Comparison of ENCODE assay signal across 14 mouse cellular contexts in the genomic region with DNA sequence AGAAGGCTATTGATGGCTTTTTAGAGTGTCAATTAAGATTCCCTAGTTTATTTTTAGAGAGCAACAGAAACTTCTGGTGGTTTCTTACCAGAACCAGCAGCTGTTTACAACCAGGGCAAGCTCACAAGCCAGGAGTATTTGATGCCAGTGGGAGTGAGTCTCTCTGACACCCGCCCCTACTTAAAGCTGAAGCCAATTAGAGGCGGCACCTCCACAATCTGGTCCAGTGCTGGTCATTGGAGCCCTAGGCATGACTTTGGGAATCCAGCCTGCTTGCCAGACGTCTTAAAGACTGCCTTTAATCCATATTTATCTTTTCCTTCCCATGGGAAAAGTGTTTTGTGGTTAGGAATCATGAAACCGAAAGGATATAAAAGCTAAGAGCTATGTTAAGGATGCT. TPM values are rescaled to one million over a fixed set of nuclear protein-coding genes. Genes with fewer than 3 reads are reported as not detected.
A peak's percentile ranks its signal among the peaks of the same experiment; 100 is the strongest.
DNase-seq lines count a peak whose midpoint lies in the region; ATAC-seq lines count a peak whose summit lies in the region.
"Had no signal": no experiment of that assay in that cellular context is flagged by ENCODE, and none has a peak within 500 bp of the region (broad histone marks: within the 10 kb centered on the region; RNA-seq: fewer than 3 reads in every experiment).

No protein-coding gene starts in this region.

- H3K4me3 ChIP-seq in heart, embryonic 11.5 days (ENCODE audit: low read depth, low read length): no peak overlapping the region
- no peak overlapping the region for H3K4me3 ChIP-seq in midbrain, embryonic 14.5 days (replicated peaks; ENCODE audit: low read depth, low read length)
- no peak overlapping the region for H3K4me3 ChIP-seq in midbrain, embryonic 15.5 days
- no peak overlapping the region for H3K4me3 ChIP-seq in forebrain, embryonic 11.5 days (ENCODE audit: low read depth, low read length)
- H3K4me3 ChIP-seq: hindbrain, embryonic 15.5 days; megakaryocyte, embryonic 14.5 days had no signal

- no peaks in the 10 kb centered on the region for H3K9me3 ChIP-seq in heart, embryonic 11.5 days (replicated peaks; ENCODE audit: control insufficient read depth, low read length)
- H3K9me3 ChIP-seq in midbrain, embryonic 14.5 days (ENCODE audit: control insufficient read depth, low read length): no peaks in the 10 kb centered on the region
- H3K9me3 ChIP-seq in midbrain, embryonic 15.5 days: no peaks in the 10 kb centered on the region
- no peaks in the 10 kb centered on the region for H3K9me3 ChIP-seq in forebrain, embryonic 11.5 days (ENCODE audit: control insufficient read depth, low read length)
- H3K9me3 ChIP-seq: hindbrain, embryonic 15.5 days; megakaryocyte, embryonic 14.5 days had no signal

- intact Hi-C loops in gastrocnemius, postnatal 36 days (cut with DNase I): no loop called here

- H3K9ac ChIP-seq in heart, embryonic 11.5 days (ENCODE audit: low read depth, low read length): no peak overlapping the region
- no peak overlapping the region for H3K9ac ChIP-seq in midbrain, embryonic 14.5 days (replicated peaks; ENCODE audit: low read length)
- no peak overlapping the region for H3K9ac ChIP-seq in midbrain, embryonic 15.5 days
- H3K9ac ChIP-seq in forebrain, embryonic 11.5 days (ENCODE audit: low read length): no peak overlapping the region
- H3K9ac ChIP-seq: hindbrain, embryonic 15.5 days had no signal

- 61% methylated on average over 4 of the region's 4 CpGs for WGBS in heart, embryonic 11.5 days (ENCODE audit: insufficient replicate concordance)
- 58% methylated on average over 4 of the region's 4 CpGs for WGBS in midbrain, embryonic 14.5 days
- WGBS in midbrain, embryonic 15.5 days: 54% methylated on average over 4 of the region's 4 CpGs
- WGBS in forebrain, embryonic 11.5 days: 65% methylated on average over 4 of the region's 4 CpGs

- H3K4me1 ChIP-seq in heart, embryonic 11.5 days (ENCODE audit: control insufficient read depth, insufficient read depth, low read length): peaks cover 11% of the 10 kb centered on the region; the same call in 1 of the 2 replicates
- H3K4me1 ChIP-seq in midbrain, embryonic 14.5 days (ENCODE audit: control insufficient read depth, insufficient read depth, low read length): 0 out of 2 replicates have a peak, but pooled peaks cover 3% of the 10 kb centered on the region
- 0 out of 2 replicates have a peak, but pooled peaks cover 7% of the 10 kb centered on the region for H3K4me1 ChIP-seq in midbrain, embryonic 15.5 days
- 0 out of 2 replicates have a peak, but pooled peaks cover 2% of the 10 kb centered on the region for H3K4me1 ChIP-seq in forebrain, embryonic 11.5 days (replicated peaks; ENCODE audit: control insufficient read depth, insufficient read depth, low read length)
- H3K4me1 ChIP-seq: hindbrain, embryonic 15.5 days; megakaryocyte, embryonic 14.5 days had no signal

- peak; percentile 19 for DNase-seq in heart, adult 8-10 months (ENCODE audit: low spot score)
- DNase-seq in midbrain, embryonic 14.5 days: peak; percentile 2
- DNase-seq in gastrocnemius, postnatal 36 days: peak; percentile 16 to 25
- DNase-seq in T-cell, adult 2 months (ENCODE audit: low spot score): no peak
- no peak for DNase-seq in forebrain, embryonic 11.5 days (ENCODE audit: low spot score)
- DNase-seq in urinary bladder, postnatal 25 days (ENCODE audit: low spot score): no peak
- DNase-seq: cerebellum, postnatal 25 days; layer of hippocampus, adult 9-11 months; thymus, postnatal 25 days had no signal

- no peak for ATAC-seq in heart, embryonic 11.5 days (replicated peaks; ENCODE audit: insufficient number of reproducible peaks, low FRiP score, low TSS enrichment)
- ATAC-seq in midbrain, embryonic 14.5 days (ENCODE audit: low FRiP score, low TSS enrichment): no peak
- no peak for ATAC-seq in midbrain, embryonic 15.5 days (replicated peaks)
- no peak for ATAC-seq in forebrain, embryonic 11.5 days (replicated peaks; ENCODE audit: low FRiP score)

- no peaks in the 10 kb centered on the region for H3K36me3 ChIP-seq in heart, embryonic 11.5 days (ENCODE audit: control insufficient read depth, insufficient read depth, low read length)
- H3K36me3 ChIP-seq in midbrain, embryonic 14.5 days (ENCODE audit: control insufficient read depth, insufficient read depth, low read length): no peaks in the 10 kb centered on the region
- no peaks in the 10 kb centered on the region for H3K36me3 ChIP-seq in midbrain, embryonic 15.5 days (replicated peaks)
- H3K36me3 ChIP-seq in forebrain, embryonic 11.5 days (ENCODE audit: control insufficient read depth, insufficient read depth, low read length): no peaks in the 10 kb centered on the region
- H3K36me3 ChIP-seq: hindbrain, embryonic 15.5 days had no signal

- H3K27ac ChIP-seq in heart, embryonic 11.5 days (ENCODE audit: low read depth, low read length): no peak overlapping the region
- no peak overlapping the region for H3K27ac ChIP-seq in midbrain, embryonic 14.5 days (replicated peaks; ENCODE audit: low read depth, low read length)
- no peak overlapping the region for H3K27ac ChIP-seq in midbrain, embryonic 15.5 days
- H3K27ac ChIP-seq in forebrain, embryonic 11.5 days (ENCODE audit: low read depth, low read length): no peak overlapping the region
- H3K27ac ChIP-seq: hindbrain, embryonic 15.5 days had no signal

- H3K27me3 ChIP-seq in heart, embryonic 11.5 days (ENCODE audit: control insufficient read depth, insufficient read depth, low read length): no peaks in the 10 kb centered on the region
- H3K27me3 ChIP-seq in midbrain, embryonic 14.5 days (ENCODE audit: control insufficient read depth, insufficient read depth, low read length): no peaks in the 10 kb centered on the region
- no peaks in the 10 kb centered on the region for H3K27me3 ChIP-seq in midbrain, embryonic 15.5 days (replicated peaks)
- H3K27me3 ChIP-seq in forebrain, embryonic 11.5 days (ENCODE audit: control insufficient read depth, insufficient read depth, low read length): no peaks in the 10 kb centered on the region
- H3K27me3 ChIP-seq: hindbrain, embryonic 15.5 days had no signal

- H3K4me2 ChIP-seq in heart, embryonic 11.5 days: no peak overlapping the region
- H3K4me2 ChIP-seq in midbrain, embryonic 14.5 days (ENCODE audit: low read length): no peak overlapping the region
- H3K4me2 ChIP-seq in midbrain, embryonic 15.5 days: no peak overlapping the region
- no peak overlapping the region for H3K4me2 ChIP-seq in forebrain, embryonic 11.5 days (ENCODE audit: low read depth, low read length, severe bottlenecking)
- H3K4me2 ChIP-seq: hindbrain, embryonic 15.5 days had no signal

RNA-seq across cellular contexts. Expression of a gene that starts 38.4 kb away (rescaled TPM):
- total RNA-seq in heart, adult 8-10 months (2022): 1 to 10 TPM; 1.4 to 2.4 (median 1.9) TPM
- polyA plus RNA-seq in heart, embryonic 11.5 days (2014; fragmentation: Nextera tagmentation; extraction: Ambion mirVana): 19.7 and 26.4 TPM in 2 replicates
- 18.6 and 28.0 TPM in 2 replicates for polyA plus RNA-seq in midbrain, embryonic 14.5 days (2014; fragmentation: Nextera tagmentation; extraction: Ambion mirVana)
- polyA plus RNA-seq in midbrain, embryonic 15.5 days (2015; fragmentation: Nextera tagmentation; extraction: Ambion mirVana): 24.2 and 27.5 TPM in 2 replicates
- 1 to 10 TPM; 3.6 to 6.4 TPM for total RNA-seq in gastrocnemius, postnatal 36 days (2021)
- polyA plus RNA-seq in forebrain, embryonic 11.5 days (2014; fragmentation: Nextera tagmentation; extraction: Ambion mirVana): 6.8 TPM in 2 replicates
- total RNA-seq: granulocyte monocyte progenitor cell, adult 5-6 weeks had no signal

Comparison
In these comparisons a context has a peak if more than half of its experiments do, and no peak if none do; other contexts are left out.
1. DNase-seq: peak in heart, adult 8-10 months (single experiment), midbrain, embryonic 14.5 days (single experiment) and gastrocnemius, postnatal 36 days (2 of 2); none in T-cell, adult 2 months (single experiment), forebrain, embryonic 11.5 days (single experiment) and urinary bladder, postnatal 25 days (single experiment).